Mouse (Mus musculus): Measurements from ENCODE around the gene Dzank1. TPM values are rescaled to one million over a fixed set of nuclear protein-coding genes. Genes with fewer than 3 reads are reported as not detected.

Dzank1 gene
- 3.0 and 3.4 TPM in 2 replicates for polyA plus RNA-seq (2014; fragmentation: Nextera tagmentation; extraction: Ambion mirVana)

DNA sequence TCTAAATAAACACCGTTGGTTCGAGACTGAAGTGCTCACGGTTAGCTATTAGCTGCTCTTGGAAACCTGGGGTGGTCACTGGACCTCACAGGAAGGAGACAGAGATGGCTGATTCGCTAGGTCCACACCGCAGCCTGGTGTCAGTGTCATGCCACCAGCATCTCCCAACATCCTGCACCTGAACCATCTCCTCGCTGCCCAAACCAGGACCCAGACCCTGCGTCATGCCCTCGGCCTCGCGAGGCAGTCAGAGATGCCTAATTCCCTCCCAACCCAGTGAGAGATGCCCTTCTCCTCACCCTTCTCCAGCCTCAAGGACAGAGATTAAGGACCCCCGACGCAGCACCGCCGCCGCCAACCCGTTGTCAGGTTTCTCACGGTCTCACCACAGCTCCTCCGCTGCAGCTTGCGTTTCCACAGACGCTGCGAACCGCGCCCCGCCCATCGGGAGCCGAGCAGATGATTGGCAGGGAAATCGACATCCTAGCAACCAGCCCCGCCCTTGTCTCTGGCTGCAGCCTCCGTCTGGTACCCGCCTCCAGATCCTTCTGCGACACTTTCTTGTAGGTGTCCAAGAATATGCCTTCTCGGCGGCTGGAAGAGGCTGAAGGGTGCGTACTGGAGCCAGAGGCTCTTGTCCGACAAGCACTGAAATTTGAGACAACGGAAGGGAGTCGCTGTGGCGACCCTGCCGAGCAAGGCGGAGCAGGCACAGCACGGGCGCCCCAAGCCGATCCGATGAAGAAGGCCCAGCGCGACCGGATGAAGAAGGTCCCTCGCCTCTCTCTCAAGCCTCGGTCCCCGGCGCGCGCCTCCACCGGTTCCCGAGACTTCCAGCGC is at the start of gene Dzank1, which contains the start of gene Polr3f:
Gene Dzank1 (minus strand): TSS at position 434 of the 840 bp plus-strand sequence.
Gene Polr3f (plus strand): TSS at position 738 of the 840 bp plus-strand sequence.
- H3K27ac ChIP-seq (ENCODE audit: low read depth, low read length): peak within 1 kb of the TSS; percentile 88
- peak within 1 kb of the TSS; percentile 75 for H3K4me3 ChIP-seq (ENCODE audit: low read depth, low read length)
- no peaks in the 10 kb centered on the region for H3K9me3 ChIP-seq (ENCODE audit: control insufficient read depth, low read length)
- no peaks in the 10 kb centered on the region for H3K36me3 ChIP-seq (ENCODE audit: control insufficient read depth, insufficient read depth, low read length)
- peak; percentile 99 for DNase-seq (ENCODE audit: low spot score, missing footprints)
- peaks cover 7% of the 10 kb centered on the region; the same call in 1 of the 2 replicates for H3K4me1 ChIP-seq (ENCODE audit: control insufficient read depth, insufficient read depth, low read length)
- 1% methylated on average over 56 of the region's 56 CpGs for WGBS
- ATAC-seq (ENCODE audit: low FRiP score): peak; percentile 97
- peak within 1 kb of the TSS; percentile 64 for H3K4me2 ChIP-seq
- peaks cover 2% of the 10 kb centered on the region; the same call in 1 of the 2 replicates for H3K27me3 ChIP-seq (ENCODE audit: control insufficient read depth, insufficient read depth, low read length)
- H3K9ac ChIP-seq (ENCODE audit: low read length): peak within 1 kb of the TSS; percentile 81

DNA sequence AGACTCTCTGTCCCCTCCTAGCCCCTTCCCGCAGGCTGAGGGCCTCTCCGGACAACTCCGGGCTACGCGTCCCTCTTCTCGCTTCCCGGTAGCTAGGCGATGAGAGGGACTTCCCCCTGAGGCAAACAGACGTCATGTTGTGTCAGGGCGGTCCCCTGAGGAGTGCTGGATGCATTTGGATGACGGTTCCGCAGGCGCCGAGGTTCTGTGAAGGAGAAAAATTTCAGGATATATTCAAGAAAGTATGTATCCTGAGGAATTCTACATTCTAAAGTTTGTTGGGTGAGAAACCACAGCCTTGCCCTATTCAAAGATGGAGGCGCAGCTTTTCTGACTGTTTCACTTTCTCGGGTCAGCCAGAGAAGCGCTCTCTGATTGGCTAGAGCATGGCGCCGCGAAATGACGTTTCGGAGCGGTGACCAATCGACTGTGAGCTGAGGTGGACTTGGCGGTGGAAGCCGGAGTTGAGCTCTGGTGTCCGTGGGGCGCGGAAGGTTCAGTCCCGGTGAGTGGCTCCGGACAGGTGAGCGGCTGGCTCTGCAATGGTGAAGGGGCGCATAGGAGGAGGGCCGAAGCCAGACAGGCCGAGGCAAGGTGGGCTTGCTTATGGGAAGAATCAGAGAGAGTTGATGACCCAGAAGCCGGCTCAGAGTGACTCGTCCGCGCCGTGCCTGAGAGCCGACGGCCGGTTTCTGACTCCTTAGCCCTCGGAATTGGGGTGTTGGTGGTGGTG is 28.8 kb upstream of the Dzank1 start, which contains the start of gene Sec23b:
Gene Sec23b (plus strand): TSS at position 410 of the 733 bp plus-strand sequence.
- Histone ChIP-seq H3K4me2 (peak within 1 kb of the TSS; percentile 64), H3K9me3 (ENCODE audit: control insufficient read depth, low read length) (no peaks in the 10 kb centered on the region), H3K9ac (ENCODE audit: low read length) (peak within 1 kb of the TSS; percentile 73), H3K27ac (ENCODE audit: low read depth, low read length) (peak within 1 kb of the TSS; percentile 81), H3K36me3 (ENCODE audit: control insufficient read depth, insufficient read depth, low read length) (peaks cover 4% of the 10 kb centered on the region; the same call in 1 of the 2 replicates), H3K4me1 (ENCODE audit: control insufficient read depth, insufficient read depth, low read length) (peaks cover 5% of the 10 kb centered on the region; the same call in 1 of the 2 replicates), H3K4me3 (ENCODE audit: low read depth, low read length) (peak within 1 kb of the TSS; percentile 74), H3K27me3 (ENCODE audit: control insufficient read depth, insufficient read depth, low read length) (no peaks in the 10 kb centered on the region)
- WGBS: under 1% methylated on average over 44 of the region's 44 CpGs
- DNase-seq (ENCODE audit: low spot score, missing footprints) (peak; percentile 99), ATAC-seq (ENCODE audit: low FRiP score) (peak; percentile 98)

DNA sequence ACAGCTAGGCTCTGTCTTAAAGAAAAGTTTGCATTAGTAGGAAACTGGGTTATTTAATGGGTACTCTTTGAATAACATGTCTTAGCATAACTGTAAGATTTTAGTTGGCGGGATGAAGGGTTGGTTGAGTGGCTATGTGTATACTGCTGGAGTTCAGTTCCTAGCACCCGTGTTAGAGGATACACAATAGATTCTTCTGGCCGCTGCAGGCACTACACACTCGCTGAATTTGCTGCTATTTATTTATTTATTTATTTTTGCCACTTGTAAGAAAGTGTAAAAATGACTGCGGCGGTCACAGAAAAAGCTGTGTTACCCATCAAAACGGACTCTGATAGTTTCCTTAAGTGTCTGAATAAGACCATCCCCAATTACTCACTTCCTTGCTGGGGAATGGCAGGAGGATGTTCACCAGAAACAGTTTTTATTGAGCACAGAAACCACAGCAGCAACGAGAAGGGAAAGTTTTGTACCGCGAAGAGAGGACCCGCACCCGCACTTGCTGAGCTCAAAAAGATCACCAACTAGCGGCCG is 28.1 kb upstream of the Dzank1 start:
- H3K4me2 ChIP-seq: peak overlapping the region; percentile 64
- H3K4me1 ChIP-seq (ENCODE audit: control insufficient read depth, insufficient read depth, low read length): peaks cover 5% of the 10 kb centered on the region; the same call in 1 of the 2 replicates
- peak; percentile 96 for DNase-seq (ENCODE audit: low spot score, missing footprints)
- peak overlapping the region; percentile 73 for H3K9ac ChIP-seq (ENCODE audit: low read length)
- H3K27ac ChIP-seq (ENCODE audit: low read depth, low read length): peak overlapping the region; percentile 81
- H3K36me3 ChIP-seq (ENCODE audit: control insufficient read depth, insufficient read depth, low read length): peaks cover 4% of the 10 kb centered on the region; the same call in 1 of the 2 replicates
- H3K27me3 ChIP-seq (ENCODE audit: control insufficient read depth, insufficient read depth, low read length): no peaks in the 10 kb centered on the region
- H3K9me3 ChIP-seq (ENCODE audit: control insufficient read depth, low read length): no peaks in the 10 kb centered on the region
- ATAC-seq (ENCODE audit: low FRiP score): no peak
- under 1% methylated on average over 14 of the region's 14 CpGs for WGBS
- peak overlapping the region; percentile 74 for H3K4me3 ChIP-seq (ENCODE audit: low read depth, low read length)

DNA sequence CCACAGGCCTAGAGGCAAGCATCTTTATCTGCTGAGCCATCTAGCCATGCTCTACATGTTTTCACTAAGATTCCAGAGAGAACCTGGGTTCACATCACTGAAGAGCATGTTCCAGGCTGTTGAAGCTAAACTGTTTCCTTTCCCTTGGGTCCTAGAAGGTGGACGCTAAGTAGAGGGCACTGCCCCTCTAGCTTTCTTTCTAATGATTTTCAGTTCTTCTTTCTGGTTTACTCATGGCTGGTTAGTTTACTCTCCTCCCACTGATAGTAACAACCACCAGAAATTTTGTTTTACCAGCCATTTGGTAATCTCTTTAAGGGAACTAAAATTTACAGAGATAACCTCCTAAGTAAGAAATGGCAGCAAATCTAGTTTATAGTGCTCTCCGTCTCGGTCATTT is 26.7 kb upstream of the Dzank1 start:
- no peak for ATAC-seq (ENCODE audit: low FRiP score)
- Histone ChIP-seq H3K4me1 (ENCODE audit: control insufficient read depth, insufficient read depth, low read length) (peaks cover 9% of the 10 kb centered on the region; the same call in 1 of the 2 replicates), H3K36me3 (ENCODE audit: control insufficient read depth, insufficient read depth, low read length) (no peaks in the 10 kb centered on the region), H3K27me3 (ENCODE audit: control insufficient read depth, insufficient read depth, low read length) (no peaks in the 10 kb centered on the region), H3K9ac (ENCODE audit: low read length) (no peak overlapping the region), H3K4me2 (no peak overlapping the region), H3K27ac (ENCODE audit: low read depth, low read length) (no peak overlapping the region), H3K9me3 (ENCODE audit: control insufficient read depth, low read length) (no peaks in the 10 kb centered on the region), H3K4me3 (ENCODE audit: low read depth, low read length) (no peak overlapping the region)
- WGBS: 97% methylated on average over 3 of the region's 3 CpGs
- no peak for DNase-seq (ENCODE audit: low spot score, missing footprints)

DNA sequence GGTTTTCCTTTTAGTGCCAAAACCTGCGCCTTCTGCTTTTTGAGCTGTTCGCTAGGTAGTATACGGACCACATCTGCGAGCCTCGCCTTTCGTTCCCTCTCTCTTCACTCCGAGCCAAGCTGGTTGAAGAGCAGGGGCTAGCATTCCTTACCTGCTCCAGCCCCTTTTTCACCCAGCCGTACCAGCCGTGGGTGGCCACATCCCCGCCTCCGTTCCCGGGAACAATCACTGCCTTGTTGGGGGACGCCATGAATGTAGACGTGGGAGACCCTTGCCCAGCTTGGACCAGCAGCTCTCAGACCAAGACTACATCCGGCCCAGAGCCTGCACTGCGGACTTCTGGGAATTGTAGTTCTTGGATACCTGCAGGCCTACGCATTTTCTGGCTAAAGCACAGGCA is 23.3 kb upstream of the Dzank1 start, which contains the start of gene Rbbp9:
Gene Rbbp9 (minus strand): TSS at position 341 of the 400 bp plus-strand sequence.
- Histone ChIP-seq H3K36me3 (ENCODE audit: control insufficient read depth, insufficient read depth, low read length) (no peaks in the 10 kb centered on the region), H3K9ac (ENCODE audit: low read length) (peak within 1 kb of the TSS; percentile 82), H3K27me3 (ENCODE audit: control insufficient read depth, insufficient read depth, low read length) (no peaks in the 10 kb centered on the region), H3K9me3 (ENCODE audit: control insufficient read depth, low read length) (no peaks in the 10 kb centered on the region), H3K4me3 (ENCODE audit: low read depth, low read length) (peak within 1 kb of the TSS; percentile 50), H3K4me2 (peak within 1 kb of the TSS; percentile 59), H3K4me1 (ENCODE audit: control insufficient read depth, insufficient read depth, low read length) (peaks cover 6% of the 10 kb centered on the region; the same call in 1 of the 2 replicates), H3K27ac (ENCODE audit: low read depth, low read length) (no peak within 1 kb of the TSS)
- WGBS: under 1% methylated on average over 17 of the region's 17 CpGs
- DNase-seq (ENCODE audit: low spot score, missing footprints) (peak; percentile 97), ATAC-seq (ENCODE audit: low FRiP score) (peak; percentile 98)

DNA sequence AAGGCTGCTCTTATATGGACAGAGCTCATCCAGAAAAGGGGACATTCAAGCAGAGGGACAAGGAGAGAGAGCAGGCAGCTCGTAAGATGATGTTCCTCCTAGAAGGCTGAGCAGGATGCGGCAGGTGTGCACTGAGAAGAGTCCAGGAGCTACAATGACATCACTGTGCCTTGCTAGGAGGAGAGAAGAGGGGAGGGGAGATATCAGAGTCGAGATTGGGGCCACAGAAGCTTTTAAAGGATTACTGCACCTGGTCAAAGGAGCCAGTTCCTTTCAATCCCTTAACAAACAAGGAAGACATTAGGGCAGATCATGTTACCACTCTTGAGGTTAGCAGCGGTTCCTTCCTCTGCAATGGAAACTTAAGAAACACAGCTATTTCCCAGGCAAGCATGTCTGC is 20.3 kb upstream of the Dzank1 start:
- H3K36me3 ChIP-seq (ENCODE audit: control insufficient read depth, insufficient read depth, low read length): peaks cover 4% of the 10 kb centered on the region; the same call in 1 of the 2 replicates
- ATAC-seq (ENCODE audit: low FRiP score): no peak

DNA sequence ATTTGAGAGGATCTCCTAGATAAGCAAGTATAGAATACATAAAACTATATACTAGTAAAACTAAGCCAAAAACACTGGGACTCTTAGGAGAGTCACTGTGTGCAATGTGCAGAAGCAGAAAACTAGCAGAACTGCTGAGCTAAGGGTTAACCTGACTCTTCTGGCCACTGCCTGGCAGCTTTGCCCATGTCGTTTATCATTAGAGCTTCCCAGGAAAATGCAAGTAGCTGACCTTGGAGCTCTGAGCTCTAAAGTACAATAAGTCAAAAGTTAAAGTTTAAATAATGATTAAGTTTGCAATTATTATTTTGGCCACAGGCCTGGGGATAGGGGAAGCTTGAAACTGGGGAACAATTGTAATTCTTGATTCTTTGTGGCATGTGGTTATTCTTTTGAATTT is 18.3 kb upstream of the Dzank1 start:
- DNase-seq (ENCODE audit: low spot score, missing footprints): no peak
- Histone ChIP-seq H3K36me3 (ENCODE audit: control insufficient read depth, insufficient read depth, low read length) (peaks cover 4% of the 10 kb centered on the region; the same call in 1 of the 2 replicates), H3K27ac (ENCODE audit: low read depth, low read length) (no peak overlapping the region), H3K27me3 (ENCODE audit: control insufficient read depth, insufficient read depth, low read length) (no peaks in the 10 kb centered on the region), H3K9ac (ENCODE audit: low read length) (no peak overlapping the region), H3K4me1 (ENCODE audit: control insufficient read depth, insufficient read depth, low read length) (peaks cover 4% of the 10 kb centered on the region; the same call in 1 of the 2 replicates), H3K4me3 (ENCODE audit: low read depth, low read length) (no peak overlapping the region), H3K4me2 (no peak overlapping the region), H3K9me3 (ENCODE audit: control insufficient read depth, low read length) (no peaks in the 10 kb centered on the region)
- no peak for ATAC-seq (ENCODE audit: low FRiP score)
- 71% methylated on average over 1 of the region's 1 CpGs for WGBS

More for the DNA sequence above, 20.3 kb upstream of the Dzank1 start:
- DNase-seq (ENCODE audit: low spot score, missing footprints): no peak
- Histone ChIP-seq H3K4me1 (ENCODE audit: control insufficient read depth, insufficient read depth, low read length) (peaks cover 4% of the 10 kb centered on the region; the same call in 1 of the 2 replicates), H3K27ac (ENCODE audit: low read depth, low read length) (no peak overlapping the region), H3K9me3 (ENCODE audit: control insufficient read depth, low read length) (no peaks in the 10 kb centered on the region), H3K9ac (ENCODE audit: low read length) (no peak overlapping the region), H3K4me2 (no peak overlapping the region), H3K27me3 (ENCODE audit: control insufficient read depth, insufficient read depth, low read length) (no peaks in the 10 kb centered on the region), H3K4me3 (ENCODE audit: low read depth, low read length) (no peak overlapping the region)
- 78% methylated on average over 4 of the region's 4 CpGs for WGBS

DNA sequence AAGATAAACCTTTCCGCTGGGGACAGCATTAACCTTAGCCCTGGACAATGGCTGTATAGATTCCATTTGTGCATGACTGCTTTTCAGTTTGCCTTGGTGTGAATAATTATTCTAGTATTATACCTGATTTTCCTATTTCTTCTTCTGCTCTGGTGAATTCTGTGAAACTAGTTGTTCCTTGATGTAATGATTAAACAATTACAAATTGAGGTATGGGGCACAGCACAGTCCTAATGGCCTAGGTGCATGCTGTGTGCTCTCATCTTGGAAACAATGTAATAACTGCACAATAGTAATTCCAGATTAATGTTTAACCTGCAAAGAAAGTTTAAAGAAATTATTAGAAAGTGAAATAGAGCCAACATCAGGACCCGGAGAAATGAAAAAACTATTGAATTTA is 17.8 kb upstream of the Dzank1 start:
- Histone ChIP-seq H3K9me3 (ENCODE audit: control insufficient read depth, low read length) (no peaks in the 10 kb centered on the region), H3K27ac (ENCODE audit: low read depth, low read length) (no peak overlapping the region), H3K4me2 (no peak overlapping the region), H3K4me1 (ENCODE audit: control insufficient read depth, insufficient read depth, low read length) (peaks cover 3% of the 10 kb centered on the region; the same call in 1 of the 2 replicates), H3K27me3 (ENCODE audit: control insufficient read depth, insufficient read depth, low read length) (no peaks in the 10 kb centered on the region), H3K4me3 (ENCODE audit: low read depth, low read length) (no peak overlapping the region), H3K9ac (ENCODE audit: low read length) (no peak overlapping the region), H3K36me3 (ENCODE audit: control insufficient read depth, insufficient read depth, low read length) (peaks cover 4% of the 10 kb centered on the region; the same call in 1 of the 2 replicates)
- DNase-seq (ENCODE audit: low spot score, missing footprints) (no peak), ATAC-seq (ENCODE audit: low FRiP score) (no peak)
- 95% methylated on average over 2 of the region's 2 CpGs for WGBS
